Mouse (Mus musculus): ENCODE measurements around the gene Hyal3. TPM values are rescaled to one million over a fixed set of nuclear protein-coding genes. Genes with fewer than 3 reads are reported as not detected.
A peak's percentile ranks its signal among the peaks of the same experiment; 100 is the strongest.

Hyal3 gene
- polyA plus RNA-seq, 1 experiment from 2014 or later = 0.82 TPM

DNA sequence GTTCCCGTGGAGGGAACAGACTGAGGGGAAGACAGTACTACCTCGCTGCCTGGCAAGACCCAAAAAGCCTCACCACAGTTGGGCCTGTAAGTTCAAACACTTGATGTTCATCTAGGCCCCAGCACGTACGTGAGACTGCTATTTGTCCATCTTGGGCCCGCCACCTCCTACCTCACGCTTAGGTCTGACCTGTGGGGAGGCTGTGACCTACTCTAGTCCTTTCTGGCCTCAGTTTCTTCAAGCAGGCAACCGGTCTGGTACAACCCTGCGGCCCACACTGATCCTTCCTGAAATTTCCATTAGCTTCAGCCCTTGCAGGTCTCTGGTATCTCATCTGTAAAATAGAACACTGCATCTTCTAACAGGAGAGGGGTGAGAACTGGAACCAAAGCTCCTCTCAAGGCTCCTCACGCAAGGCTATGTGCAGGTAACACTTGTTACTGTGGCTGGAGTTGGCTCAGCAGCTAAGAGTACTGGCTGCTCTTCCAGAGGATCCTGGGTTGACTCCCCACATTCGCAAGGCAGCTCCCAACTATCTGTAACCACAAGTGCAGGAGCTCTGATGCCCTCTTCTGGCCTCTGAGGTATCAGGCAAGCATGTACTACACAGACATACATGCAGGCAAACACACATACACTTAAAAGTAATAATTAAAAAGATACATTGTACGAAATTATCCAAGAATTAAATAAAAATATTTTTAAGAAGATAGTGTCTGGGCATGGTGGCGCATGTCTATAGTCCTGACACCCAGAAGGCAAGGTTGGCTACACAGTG is 44.9 kb downstream of the Hyal3 start:
- Histone ChIP-seq H3K27me3 (no peaks in the 10 kb centered on the region), H3K9me3 (replicated peaks) (no peaks in the 10 kb centered on the region), H3K4me1 (replicated peaks) (peaks cover 74% of the 10 kb centered on the region), H3K27ac (0 out of 2 replicates have a peak overlapping the region, but pooled peaks have one; percentile 31), H3K36me3 (peaks cover 60% of the 10 kb centered on the region), H3K9ac (peak overlapping the region; percentile 57; the same call in 1 of the 2 replicates), H3K4me3 (replicated peaks) (no peak overlapping the region), H3K4me2 (no peak overlapping the region)
- no peak for ATAC-seq (ENCODE audit: low read depth)
- DNase-seq = no peak
- 85% methylated on average over 12 of the region's 12 CpGs for WGBS (ENCODE audit: insufficient replicate concordance)

DNA sequence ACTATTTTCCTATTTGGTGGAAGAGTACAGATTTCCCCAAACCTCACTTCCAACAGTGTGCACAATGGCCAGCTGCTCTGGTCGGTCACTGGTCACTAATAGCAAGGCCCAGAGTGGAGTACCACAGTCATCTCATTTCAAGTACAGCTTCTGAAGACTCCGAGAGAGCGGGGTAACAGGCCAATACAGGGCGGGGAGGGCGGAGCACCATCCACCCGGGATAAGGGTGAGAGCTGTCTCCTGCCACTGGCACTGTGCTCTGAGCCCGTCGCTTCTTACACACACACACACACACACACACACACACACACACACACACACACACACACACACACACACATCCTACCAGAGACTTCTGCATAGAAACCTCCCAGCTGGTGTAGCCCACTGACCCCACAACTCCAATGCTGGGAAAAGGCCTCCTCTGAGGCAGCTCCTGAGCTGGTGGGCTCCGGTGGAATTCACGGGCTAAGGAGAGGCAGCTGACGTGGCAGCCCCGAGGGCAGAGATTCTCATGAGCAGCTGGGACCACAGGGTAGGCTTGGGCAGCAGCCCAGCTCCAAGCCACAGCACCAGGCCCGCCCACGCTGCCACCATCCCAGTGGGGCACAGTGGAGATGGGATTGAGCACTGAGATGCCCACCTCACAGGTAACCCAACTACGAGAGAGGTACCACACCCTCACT is 45.7 kb downstream of the Hyal3 start:
- Histone ChIP-seq H3K4me2 (peak overlapping the region; percentile 42), H3K27me3 (no peaks in the 10 kb centered on the region), H3K4me1 (replicated peaks) (peaks cover 80% of the 10 kb centered on the region), H3K9me3 (replicated peaks) (no peaks in the 10 kb centered on the region), H3K9ac (peak overlapping the region; percentile 57), H3K27ac (peak overlapping the region; percentile 94), H3K36me3 (peaks cover 64% of the 10 kb centered on the region), H3K4me3 (replicated peaks) (peak overlapping the region; percentile 14; the same call in 1 of the 2 replicates)
- WGBS (ENCODE audit: insufficient replicate concordance) = 42% methylated on average over 15 of the region's 15 CpGs
- ATAC-seq (ENCODE audit: low read depth) (peak; percentile 49), DNase-seq (no peak)

DNA sequence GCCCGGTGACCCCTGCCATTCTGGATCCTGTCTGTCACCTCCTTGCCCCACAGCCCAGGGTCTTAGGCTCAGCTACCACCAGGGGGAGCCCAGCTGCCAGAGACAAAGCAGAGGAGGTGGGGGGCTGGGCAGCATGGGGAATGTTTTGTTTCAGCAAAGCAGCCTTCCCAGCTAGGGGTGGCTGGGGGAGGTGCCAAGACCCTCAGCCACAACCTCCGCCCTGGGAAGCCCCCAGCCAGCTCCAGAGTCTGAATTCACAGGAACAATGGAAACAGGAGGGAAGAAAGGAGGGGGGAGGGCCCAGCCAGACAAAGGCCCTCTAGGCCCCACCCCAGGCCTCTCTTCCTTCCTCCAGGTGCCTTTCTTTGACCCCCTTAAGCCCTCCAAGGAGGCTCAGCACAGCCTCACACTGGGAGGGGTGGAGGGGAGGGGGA is 46.2 kb downstream of the Hyal3 start:
- Histone ChIP-seq H3K9ac (peak overlapping the region; percentile 57), H3K36me3 (peaks cover 68% of the 10 kb centered on the region), H3K4me1 (replicated peaks) (peaks cover 86% of the 10 kb centered on the region), H3K4me2 (peak overlapping the region; percentile 42), H3K27me3 (no peaks in the 10 kb centered on the region), H3K9me3 (replicated peaks) (no peaks in the 10 kb centered on the region), H3K4me3 (replicated peaks) (no peak overlapping the region), H3K27ac (peak overlapping the region; percentile 94)
- DNase-seq = peak; percentile 60
- peak; percentile 47 for ATAC-seq (ENCODE audit: low read depth)
- 0% methylated on average over 2 of the region's 2 CpGs for WGBS (ENCODE audit: insufficient replicate concordance)

DNA sequence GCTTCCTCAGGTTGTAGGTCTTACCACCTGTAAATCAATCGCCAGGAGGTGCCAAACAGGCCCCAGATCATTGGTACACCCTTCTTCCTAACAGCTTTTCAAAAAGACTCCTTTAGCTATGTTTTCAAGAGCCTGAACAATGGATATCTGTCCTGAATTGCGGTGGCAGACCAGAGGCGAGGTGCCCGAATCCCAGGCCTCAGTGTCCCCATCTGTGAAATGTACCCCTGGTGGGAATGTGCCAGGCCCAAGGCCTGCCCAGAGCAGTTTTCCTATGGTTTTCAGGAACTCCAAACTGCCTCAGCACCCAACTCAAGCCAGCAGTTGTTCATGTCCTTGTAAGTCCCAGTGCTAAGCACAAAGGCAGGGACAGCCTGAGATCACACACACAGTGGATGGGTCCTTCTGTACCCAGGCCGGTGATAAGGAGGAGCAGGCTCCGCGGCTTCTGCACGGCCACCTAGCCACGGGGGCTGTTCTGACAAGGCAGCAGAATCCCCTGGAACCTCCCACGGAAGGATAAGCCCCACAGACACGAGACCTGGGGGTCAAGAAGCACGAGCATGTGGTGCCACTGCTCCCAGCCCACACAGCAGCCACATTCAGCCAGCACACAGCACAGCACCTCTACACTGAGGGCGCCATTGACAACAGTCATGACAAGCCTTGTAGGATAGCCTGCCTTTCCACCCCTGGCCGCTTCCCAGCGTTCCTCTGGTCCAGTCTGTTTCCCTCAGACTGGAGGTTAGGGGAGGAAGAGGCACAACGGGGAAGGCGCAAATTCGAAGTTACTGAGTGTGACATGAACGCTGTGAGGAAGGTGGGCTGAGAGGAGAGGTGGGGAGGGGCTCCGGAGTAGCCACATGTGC is 47.0 kb downstream of the Hyal3 start:
- Histone ChIP-seq H3K4me3 (replicated peaks) (0 out of 2 replicates have a peak overlapping the region, but pooled peaks have one; percentile 6), H3K27me3 (no peaks in the 10 kb centered on the region), H3K27ac (peak overlapping the region; percentile 94), H3K9me3 (replicated peaks) (no peaks in the 10 kb centered on the region), H3K36me3 (peaks cover 63% of the 10 kb centered on the region), H3K9ac (peak overlapping the region; percentile 57), H3K4me2 (peak overlapping the region; percentile 49), H3K4me1 (replicated peaks) (peaks cover 93% of the 10 kb centered on the region)
- 37% methylated on average over 20 of the region's 20 CpGs for WGBS (ENCODE audit: insufficient replicate concordance)
- no peak for DNase-seq
- ATAC-seq (ENCODE audit: low read depth) = no peak

DNA sequence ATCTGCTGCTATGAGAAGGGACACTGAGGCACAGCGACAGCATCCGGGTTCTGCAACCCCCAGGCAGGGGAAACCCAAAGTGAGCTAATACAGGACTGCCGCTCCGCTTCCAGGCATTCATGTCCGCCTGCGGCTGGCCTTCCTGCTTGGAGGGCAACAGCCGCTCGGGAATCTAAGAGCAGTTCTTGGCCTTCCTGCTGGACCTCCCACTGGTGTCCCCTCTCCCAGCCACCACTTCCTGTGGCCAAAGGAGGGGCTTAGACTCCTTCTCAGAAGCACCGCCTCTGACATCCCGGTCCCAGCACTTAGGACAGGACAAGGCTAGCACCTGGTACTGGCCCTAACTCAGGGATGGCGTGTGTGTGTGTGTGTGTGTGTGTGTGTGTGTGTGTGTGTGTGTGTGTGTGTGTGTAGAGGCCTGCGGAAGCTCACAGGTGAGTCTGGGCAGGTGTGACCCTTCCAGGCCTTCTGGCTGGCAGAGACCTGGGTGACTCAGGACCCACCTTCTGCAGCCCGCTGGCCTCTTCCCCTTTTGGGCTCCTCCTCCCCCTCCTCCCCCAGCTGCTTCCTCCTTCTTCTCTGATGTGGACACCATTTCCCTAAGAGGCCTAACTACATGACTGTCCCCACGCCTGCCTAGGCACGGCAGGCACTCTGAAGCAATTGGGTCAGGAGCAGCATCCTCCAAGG is 48.2 kb downstream of the Hyal3 start:
- Histone ChIP-seq H3K27me3 (no peaks in the 10 kb centered on the region), H3K9me3 (replicated peaks) (no peaks in the 10 kb centered on the region), H3K9ac (peak overlapping the region; percentile 51), H3K4me3 (replicated peaks) (no peak overlapping the region; the same call in 1 of the 2 replicates), H3K4me2 (peak overlapping the region; percentile 49), H3K36me3 (peaks cover 53% of the 10 kb centered on the region), H3K4me1 (replicated peaks) (peaks cover 100% of the 10 kb centered on the region), H3K27ac (peak overlapping the region; percentile 94)
- DNase-seq (no peak), ATAC-seq (ENCODE audit: low read depth) (no peak)
- WGBS (ENCODE audit: insufficient replicate concordance) = 51% methylated on average over 15 of the region's 15 CpGs

DNA sequence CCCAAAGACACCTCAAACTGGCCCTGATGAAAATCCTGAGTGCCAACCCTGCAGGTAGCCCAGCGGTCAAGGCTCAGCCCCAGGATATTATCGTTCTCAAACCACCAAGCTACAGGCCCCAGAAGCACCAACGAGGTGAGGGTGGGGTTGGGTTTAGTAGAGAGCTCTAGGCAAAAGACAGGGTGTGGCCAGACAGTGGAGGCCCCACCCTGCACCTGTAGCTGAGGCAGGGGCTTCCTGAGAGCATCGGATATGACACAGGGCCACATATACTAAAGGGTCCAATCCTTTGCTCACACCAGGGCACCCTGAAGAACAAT is 48.8 kb downstream of the Hyal3 start:
- Histone ChIP-seq H3K9me3 (replicated peaks) (no peaks in the 10 kb centered on the region), H3K27me3 (no peaks in the 10 kb centered on the region), H3K36me3 (peaks cover 49% of the 10 kb centered on the region), H3K27ac (peak overlapping the region; percentile 94), H3K4me3 (replicated peaks) (no peak overlapping the region; the same call in 1 of the 2 replicates), H3K4me1 (replicated peaks) (peaks cover 100% of the 10 kb centered on the region), H3K9ac (peak overlapping the region; percentile 51), H3K4me2 (peak overlapping the region; percentile 49)
- DNase-seq = no peak
- 10% methylated on average over 4 of the region's 4 CpGs for WGBS (ENCODE audit: insufficient replicate concordance)
- no peak for ATAC-seq (ENCODE audit: low read depth)

DNA sequence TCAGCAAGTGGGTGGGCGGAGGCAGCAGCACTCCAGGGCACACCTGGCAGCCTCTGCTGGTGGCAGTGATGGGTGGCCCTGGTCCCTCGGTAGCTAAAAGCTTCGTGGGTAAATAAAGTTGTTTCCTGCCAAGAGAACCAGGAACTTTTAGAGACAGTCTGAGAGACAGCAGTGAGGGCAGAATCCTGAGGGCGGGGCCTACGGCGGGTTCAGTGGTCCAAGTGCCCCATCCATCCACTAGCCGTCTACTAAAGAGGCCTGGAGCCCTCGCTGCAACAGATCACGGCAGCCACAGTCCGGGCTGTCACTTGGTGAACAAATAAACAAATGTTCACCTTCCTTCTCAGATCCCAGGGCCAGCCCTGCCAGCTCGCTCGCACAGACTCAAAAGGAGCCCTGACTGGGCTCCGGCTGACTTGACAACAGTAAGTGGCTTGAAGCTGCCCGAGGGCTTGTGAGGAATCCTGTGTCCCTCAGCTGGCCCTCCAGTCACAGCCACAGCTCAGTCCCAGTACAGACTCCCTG is 49.3 kb downstream of the Hyal3 start:
- Histone ChIP-seq H3K27me3 (no peaks in the 10 kb centered on the region), H3K4me1 (replicated peaks) (peaks cover 96% of the 10 kb centered on the region), H3K4me2 (peak overlapping the region; percentile 49), H3K9ac (peak overlapping the region; percentile 51), H3K4me3 (replicated peaks) (no peak overlapping the region; the same call in 1 of the 2 replicates), H3K9me3 (replicated peaks) (no peaks in the 10 kb centered on the region), H3K27ac (peak overlapping the region; percentile 94), H3K36me3 (peaks cover 43% of the 10 kb centered on the region)
- no peak for ATAC-seq (ENCODE audit: low read depth)
- WGBS (ENCODE audit: insufficient replicate concordance) = 43% methylated on average over 14 of the region's 14 CpGs
- DNase-seq = no peak

DNA sequence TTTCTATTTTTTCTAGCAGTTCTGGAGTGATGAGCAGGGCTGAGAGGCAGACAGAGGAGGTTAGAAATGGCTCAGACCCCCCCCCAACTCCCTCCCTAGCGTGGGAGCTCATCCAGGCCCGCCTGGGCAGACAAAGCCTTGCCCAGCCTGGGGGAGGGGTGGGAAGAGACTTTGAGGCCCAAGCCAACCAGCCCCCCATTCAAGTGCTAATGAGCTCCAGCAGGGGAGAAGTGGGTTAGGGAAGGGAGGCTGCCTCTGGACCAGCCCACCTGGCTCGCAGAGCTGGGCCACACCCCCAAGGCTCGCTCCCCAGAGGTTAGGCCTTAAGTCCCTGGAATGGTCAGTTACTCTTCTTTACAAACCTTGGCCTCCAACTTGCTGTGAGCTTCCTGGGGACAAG is 50.0 kb downstream of the Hyal3 start:
- peak overlapping the region; percentile 49 for H3K4me2 ChIP-seq
- peak overlapping the region; percentile 39; the same call in 1 of the 2 replicates for H3K9ac ChIP-seq

DNA sequence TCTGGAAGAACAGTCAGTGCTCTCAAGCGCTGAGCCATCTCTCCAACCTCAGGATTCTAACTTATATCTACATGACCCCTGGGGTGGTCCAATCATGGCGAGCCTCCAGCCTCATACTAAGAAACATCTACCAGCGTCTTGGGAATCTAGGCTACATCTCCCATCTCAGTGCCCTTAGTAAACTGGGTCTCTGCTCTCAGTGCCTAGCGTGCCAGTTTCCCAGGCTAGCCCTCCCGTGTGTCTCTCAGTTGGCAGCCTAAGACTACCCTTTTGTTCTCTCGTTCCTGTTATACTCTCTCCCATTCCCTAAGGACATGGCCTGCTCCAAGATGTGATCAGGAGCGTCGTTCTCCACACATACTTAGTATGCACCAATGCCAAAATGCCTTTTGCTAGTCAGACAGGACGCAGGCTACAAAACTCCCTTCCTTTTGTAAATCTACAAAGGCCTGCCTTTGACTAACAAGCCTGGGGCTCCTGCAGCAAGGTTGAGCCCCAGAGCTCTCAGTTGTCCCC is 50.8 kb downstream of the Hyal3 start:
- Histone ChIP-seq H3K27me3 (no peaks in the 10 kb centered on the region), H3K36me3 (peaks cover 35% of the 10 kb centered on the region), H3K4me1 (replicated peaks) (peaks cover 91% of the 10 kb centered on the region), H3K9me3 (replicated peaks) (no peaks in the 10 kb centered on the region), H3K4me2 (peak overlapping the region; percentile 100), H3K9ac (no peak overlapping the region), H3K27ac (peak overlapping the region; percentile 94), H3K4me3 (replicated peaks) (no peak overlapping the region)
- no peak for DNase-seq
- no peak for ATAC-seq (ENCODE audit: low read depth)
- WGBS (ENCODE audit: insufficient replicate concordance) = 82% methylated on average over 9 of the region's 9 CpGs

More for the DNA sequence above, 50.0 kb downstream of the Hyal3 start:
- 42% methylated on average over 4 of the region's 4 CpGs for WGBS (ENCODE audit: insufficient replicate concordance)
- no peak overlapping the region for H3K4me3 ChIP-seq (replicated peaks)
- no peaks in the 10 kb centered on the region for H3K27me3 ChIP-seq
- DNase-seq = no peak
- ATAC-seq (ENCODE audit: low read depth) = no peak
- peaks cover 91% of the 10 kb centered on the region for H3K4me1 ChIP-seq (replicated peaks)
- no peaks in the 10 kb centered on the region for H3K9me3 ChIP-seq (replicated peaks)
- peak overlapping the region; percentile 94 for H3K27ac ChIP-seq
- H3K36me3 ChIP-seq = peaks cover 37% of the 10 kb centered on the region

DNA sequence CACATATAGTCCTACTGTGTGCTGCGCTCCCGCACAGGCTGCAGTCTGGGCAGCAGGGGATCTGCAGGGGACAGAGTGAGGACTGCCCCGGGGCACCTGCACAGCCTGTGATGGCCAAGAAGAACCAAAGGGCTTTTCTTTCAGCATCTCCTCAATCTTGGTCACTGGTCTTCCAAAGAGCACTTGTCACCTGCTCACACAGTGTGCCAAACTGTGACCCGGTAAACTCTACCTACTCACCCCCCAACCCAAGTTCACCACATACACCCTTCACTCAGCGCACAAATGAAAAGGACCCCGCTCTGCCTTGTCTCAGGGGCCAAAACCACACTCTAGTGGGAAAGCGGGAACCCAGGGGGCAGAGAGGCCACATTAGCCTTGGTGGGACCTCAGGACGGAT is 51.2 kb downstream of the Hyal3 start:
- ATAC-seq (ENCODE audit: low read depth) (no peak), DNase-seq (no peak)
- Histone ChIP-seq H3K36me3 (peaks cover 35% of the 10 kb centered on the region), H3K27ac (peak overlapping the region; percentile 94), H3K9me3 (replicated peaks) (no peaks in the 10 kb centered on the region), H3K27me3 (no peaks in the 10 kb centered on the region), H3K9ac (peak overlapping the region; percentile 97), H3K4me3 (replicated peaks) (peak overlapping the region; percentile 86), H3K4me1 (replicated peaks) (peaks cover 90% of the 10 kb centered on the region), H3K4me2 (peak overlapping the region; percentile 100)
- WGBS (ENCODE audit: insufficient replicate concordance) = 90% methylated on average over 8 of the region's 8 CpGs

All from liver, embryonic 13.5 days (tissue).